Mouse (Mus musculus) lung, postnatal 36 days (tissue): ENCODE measurements at regions not wholly inside any gene's neighbourhood (a gene's known extent, or its start where the extent isn't known, plus 50 kb on each side); places are given as distances from the start of the nearest gene placed in this dataset.

Experiments
- DNase-seq: peaks from one replicate; pipeline ENCODE4 v3.0.0; 2022; ENCODE audit warnings: mixed read lengths

GRCm38 (mm10) chr15:62168958-62169590 lies 1246.3 kb upstream of the A1bg start:
- no peak for DNase-seq

- no peak for DNase-seq
These were observed 1245.7 kb upstream of the A1bg start for GRCm38 (mm10) chr15:62168522-62168921.

- no peak for DNase-seq
These were observed 1244.0 kb upstream of the A1bg start for GRCm38 (mm10) chr15:62166786-62167185.

GRCm38 (mm10) chr15:62165826-62166500 lies 1243.2 kb upstream of the A1bg start:
- DNase-seq: peak; percentile 52

- no peak for DNase-seq
These were observed 1242.1 kb upstream of the A1bg start for GRCm38 (mm10) chr15:62164766-62165410.

GRCm38 (mm10) chr15:62163203-62163602 lies 1240.4 kb upstream of the A1bg start:
- no peak for DNase-seq

- no peak for DNase-seq
These were observed 1239.9 kb upstream of the A1bg start for GRCm38 (mm10) chr15:62162648-62163194.

- peak; percentile 15 for DNase-seq
These were observed 1239.3 kb upstream of the A1bg start for GRCm38 (mm10) chr15:62161975-62162647.

- DNase-seq: no peak
These were observed 1238.2 kb upstream of the A1bg start for GRCm38 (mm10) chr15:62161061-62161460.

- DNase-seq: no peak
These were observed 1236.3 kb upstream of the A1bg start for GRCm38 (mm10) chr15:62158875-62159675.

- no peak for DNase-seq
These were observed 1234.6 kb upstream of the A1bg start for GRCm38 (mm10) chr15:62157200-62158033.

- DNase-seq: no peak
These were observed 1230.4 kb upstream of the A1bg start for GRCm38 (mm10) chr15:62153222-62153621.

- peak; percentile 47 for DNase-seq
These were observed 1229.3 kb upstream of the A1bg start for GRCm38 (mm10) chr15:62152133-62152532.

GRCm38 (mm10) chr15:62151690-62152089 lies 1228.9 kb upstream of the A1bg start:
- no peak for DNase-seq

GRCm38 (mm10) chr15:62150296-62150695 lies 1227.5 kb upstream of the A1bg start:
- no peak for DNase-seq

GRCm38 (mm10) chr15:62148680-62149237 lies 1225.9 kb upstream of the A1bg start:
- DNase-seq: no peak

GRCm38 (mm10) chr15:62147343-62147953 lies 1224.6 kb upstream of the A1bg start:
- DNase-seq: no peak

- no peak for DNase-seq
These were observed 1223.0 kb upstream of the A1bg start for GRCm38 (mm10) chr15:62145643-62146285.

GRCm38 (mm10) chr15:62144776-62145564 lies 1222.2 kb upstream of the A1bg start:
- DNase-seq: no peak
